Mouse (Mus musculus) retina, adult 2 months (tissue): ENCODE data around the gene Srgap2.

Source experiments
- DNase-seq: peaks from one replicate; pipeline ENCODE4 v3.0.0-alpha.2; 2012; ENCODE audit warnings: low read depth, low spot score

Srgap2 gene

GRCm38 (mm10) chr1:131473631-131474118, 53.5 kb downstream of the Srgap2 start:
- DNase-seq = no peak

GRCm38 (mm10) chr1:131470597-131470996, 56.6 kb downstream of the Srgap2 start:
- DNase-seq = no peak

- no peak for DNase-seq
Measured at GRCm38 (mm10) chr1:131465855-131466254, 61.3 kb downstream of the Srgap2 start.

GRCm38 (mm10) chr1:131463953-131464627, 63.1 kb downstream of the Srgap2 start:
- DNase-seq = no peak

- no peak for DNase-seq
Measured at GRCm38 (mm10) chr1:131462541-131463067, 64.5 kb downstream of the Srgap2 start.

GRCm38 (mm10) chr1:131460914-131461530, 66.1 kb downstream of the Srgap2 start:
- no peak for DNase-seq

GRCm38 (mm10) chr1:131455355-131455890, 71.7 kb downstream of the Srgap2 start:
- DNase-seq = no peak

GRCm38 (mm10) chr1:131454386-131454785, 72.8 kb downstream of the Srgap2 start:
- no peak for DNase-seq

- no peak for DNase-seq
Measured at GRCm38 (mm10) chr1:131453335-131453734, 73.8 kb downstream of the Srgap2 start.

GRCm38 (mm10) chr1:131448373-131448772, 78.8 kb downstream of the Srgap2 start:
- DNase-seq = no peak

- no peak for DNase-seq
Measured at GRCm38 (mm10) chr1:131447333-131447732, 79.8 kb downstream of the Srgap2 start.

- no peak for DNase-seq
Measured at GRCm38 (mm10) chr1:131446577-131446976, 80.6 kb downstream of the Srgap2 start.

- DNase-seq = no peak
Measured at GRCm38 (mm10) chr1:131438556-131438955, 88.6 kb downstream of the Srgap2 start.

GRCm38 (mm10) chr1:131437975-131438374, 89.2 kb downstream of the Srgap2 start:
- no peak for DNase-seq

GRCm38 (mm10) chr1:131436609-131437008, 90.5 kb downstream of the Srgap2 start:
- DNase-seq = no peak

GRCm38 (mm10) chr1:131431456-131432246, 95.5 kb downstream of the Srgap2 start:
- DNase-seq = no peak

- no peak for DNase-seq
Measured at GRCm38 (mm10) chr1:131427140-131427821, 99.9 kb downstream of the Srgap2 start.

GRCm38 (mm10) chr1:131423061-131423460, 104.1 kb downstream of the Srgap2 start:
- DNase-seq = no peak

GRCm38 (mm10) chr1:131421113-131421512, 106.0 kb downstream of the Srgap2 start:
- DNase-seq = no peak

GRCm38 (mm10) chr1:131420660-131421059, 106.5 kb downstream of the Srgap2 start:
- DNase-seq = no peak

- no peak for DNase-seq
Measured at GRCm38 (mm10) chr1:131419307-131419706, 107.8 kb downstream of the Srgap2 start.
